Mouse (Mus musculus): ENCODE data around the gene Plekhm1.

Plekhm1 gene

GRCm38 (mm10) chr11:103394025-103394424 is 18.5 kb downstream of the Plekhm1 start:
- no peak for DNase-seq (ENCODE audit: low spot score)

GRCm38 (mm10) chr11:103387870-103388526 is 24.5 kb downstream of the Plekhm1 start:
- no peak for DNase-seq (ENCODE audit: low spot score)

- DNase-seq (ENCODE audit: low spot score), result no peak
Observed at GRCm38 (mm10) chr11:103386827-103387226, 25.7 kb downstream of the Plekhm1 start.

- DNase-seq (ENCODE audit: low spot score), result peak; percentile 71
Observed at GRCm38 (mm10) chr11:103381956-103382613, 30.4 kb downstream of the Plekhm1 start.

- no peak for DNase-seq (ENCODE audit: low spot score)
Observed at GRCm38 (mm10) chr11:103381505-103381904, 31.0 kb downstream of the Plekhm1 start.

GRCm38 (mm10) chr11:103380460-103380859 is 32.0 kb downstream of the Plekhm1 start:
- DNase-seq (ENCODE audit: low spot score), result no peak

- no peak for DNase-seq (ENCODE audit: low spot score)
Observed at GRCm38 (mm10) chr11:103378341-103378740, 34.1 kb downstream of the Plekhm1 start.

GRCm38 (mm10) chr11:103375772-103376171 is 36.7 kb downstream of the Plekhm1 start:
- DNase-seq (ENCODE audit: low spot score), result no peak

GRCm38 (mm10) chr11:103375258-103375657 is 37.2 kb downstream of the Plekhm1 start:
- DNase-seq (ENCODE audit: low spot score), result peak; percentile 75

GRCm38 (mm10) chr11:103373922-103374321 is 38.6 kb downstream of the Plekhm1 start:
- no peak for DNase-seq (ENCODE audit: low spot score)

GRCm38 (mm10) chr11:103372561-103372960 is 39.9 kb downstream of the Plekhm1 start:
- DNase-seq (ENCODE audit: low spot score), result peak; percentile 62

GRCm38 (mm10) chr11:103372068-103372467 is 40.4 kb downstream of the Plekhm1 start:
- DNase-seq (ENCODE audit: low spot score), result peak; percentile 37

- DNase-seq (ENCODE audit: low spot score), result no peak
Observed at GRCm38 (mm10) chr11:103371222-103371539, 41.3 kb downstream of the Plekhm1 start.

GRCm38 (mm10) chr11:103370397-103371221 is 41.9 kb downstream of the Plekhm1 start:
- DNase-seq (ENCODE audit: low spot score), result no peak

GRCm38 (mm10) chr11:103365530-103365929 is 47.0 kb downstream of the Plekhm1 start:
- DNase-seq (ENCODE audit: low spot score), result no peak

- no peak for DNase-seq (ENCODE audit: low spot score)
Observed at GRCm38 (mm10) chr11:103365022-103365421, 47.5 kb downstream of the Plekhm1 start.

- DNase-seq (ENCODE audit: low spot score), result no peak
Observed at GRCm38 (mm10) chr11:103364335-103364734, 48.2 kb downstream of the Plekhm1 start.

GRCm38 (mm10) chr11:103363214-103364148 is 49.0 kb downstream of the Plekhm1 start, which contains the start of gene Arhgap27:
TSS of gene Arhgap27 (minus strand) at chr11:103363692.
- DNase-seq (ENCODE audit: low spot score), result peak; percentile 62

GRCm38 (mm10) chr11:103362521-103363181 is 49.8 kb downstream of the Plekhm1 start:
- DNase-seq (ENCODE audit: low spot score), result no peak

- no peak for DNase-seq (ENCODE audit: low spot score)
Observed at GRCm38 (mm10) chr11:103362054-103362432, 50.4 kb downstream of the Plekhm1 start.

GRCm38 (mm10) chr11:103361396-103362053 is 51.0 kb downstream of the Plekhm1 start:
- DNase-seq (ENCODE audit: low spot score), result no peak

All from T-cell, adult 2 months (primary cell).